Mouse (Mus musculus) heart, adult 2 months (tissue): ENCODE data around the gene Dis3l2.

ENCODE experiments used
- EP300 ChIP-seq: fragments of 200-500 bp; IDR thresholded peaks from 2 replicates; pipeline ENCODE4 v1.6.1; 2011; ENCODE audit warnings: low read depth, low read length, control low read depth; ENCODE audit not compliant: insufficient read depth
- POLR2A ChIP-seq: fragments of 200-500 bp; IDR thresholded peaks from 2 replicates; pipeline ENCODE4 v1.6.1; 2011; ENCODE audit warnings: mild to moderate bottlenecking, low read depth, low read length, control low read depth; ENCODE audit not compliant: insufficient read depth

DNA sequence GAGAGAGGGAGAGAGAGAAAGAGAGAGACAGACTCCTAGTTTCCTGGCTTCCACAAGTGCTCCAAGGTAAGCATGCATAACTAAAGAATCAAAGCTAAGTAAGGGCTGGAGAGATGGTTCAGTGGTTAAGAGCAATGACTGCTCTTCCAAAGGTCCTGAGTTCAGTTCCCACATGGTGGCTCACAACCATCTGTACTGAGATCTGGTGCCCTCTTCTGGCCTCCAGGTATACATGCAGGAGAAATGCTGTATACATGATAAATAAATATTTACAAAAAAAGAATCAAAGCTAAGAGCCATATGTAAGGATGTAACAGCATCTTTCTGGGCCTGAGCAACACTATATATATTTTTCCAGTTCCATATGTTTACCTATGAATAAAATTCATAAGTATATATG, 357.3 kb downstream of the Dis3l2 start:
- TF ChIP-seq EP300 (no peak), POLR2A (no peak)
